Mouse (Mus musculus) CH12.LX (cell line): ENCODE results near the gene Pik3cb.

ENCODE experiments used
- CTCF ChIP-seq, 2 experiments: IDR thresholded peaks in 1 of 2; conservative IDR thresholded peaks in 1 of 2; 2 replicates each; pipeline ENCODE4 v1.5.1; 2011 to 2012; ENCODE audit warnings: low read depth in 2 of 2, low read length in 2 of 2, improper control_type of control experiment in 1 of 2, inconsistent platforms in 1 of 2, mild to moderate bottlenecking in 1 of 2, moderate library complexity in 1 of 2
- EP300 ChIP-seq: IDR thresholded peaks from 2 replicates; pipeline ENCODE4 v1.6.1; 2011; ENCODE audit warnings: low read length, improper control_type of control experiment
- MYC ChIP-seq: IDR thresholded peaks from 2 replicates; pipeline ENCODE4 v1.6.1; 2011; ENCODE audit warnings: low read depth, mild to moderate bottlenecking, improper control_type of control experiment, low read length
- NELFE ChIP-seq: IDR thresholded peaks from 2 replicates; pipeline ENCODE4 v1.6.1; 2011; ENCODE audit warnings: low read depth, low read length, improper control_type of control experiment
- NRF1 ChIP-seq: IDR thresholded peaks from 2 replicates; pipeline ENCODE4 v1.6.1; 2014; ENCODE audit warnings: low read depth, mild to moderate bottlenecking, inconsistent platforms, low read length, improper control_type of control experiment, moderate library complexity
- POLR2A ChIP-seq: IDR thresholded peaks from 2 replicates; pipeline ENCODE4 v1.6.1; 2011; ENCODE audit warnings: low read depth, mild to moderate bottlenecking, improper control_type of control experiment, low read length
- USF2 ChIP-seq: conservative IDR thresholded peaks from 2 replicates; pipeline ENCODE4 v1.6.1; 2011; ENCODE audit warnings: low read depth, low read length, improper control_type of control experiment
- ZMIZ1 ChIP-seq: IDR thresholded peaks from 2 replicates; pipeline ENCODE4 v1.6.1; 2012; ENCODE audit warnings: low read depth, mild to moderate bottlenecking, inconsistent platforms, low read length, improper control_type of control experiment

DNA sequence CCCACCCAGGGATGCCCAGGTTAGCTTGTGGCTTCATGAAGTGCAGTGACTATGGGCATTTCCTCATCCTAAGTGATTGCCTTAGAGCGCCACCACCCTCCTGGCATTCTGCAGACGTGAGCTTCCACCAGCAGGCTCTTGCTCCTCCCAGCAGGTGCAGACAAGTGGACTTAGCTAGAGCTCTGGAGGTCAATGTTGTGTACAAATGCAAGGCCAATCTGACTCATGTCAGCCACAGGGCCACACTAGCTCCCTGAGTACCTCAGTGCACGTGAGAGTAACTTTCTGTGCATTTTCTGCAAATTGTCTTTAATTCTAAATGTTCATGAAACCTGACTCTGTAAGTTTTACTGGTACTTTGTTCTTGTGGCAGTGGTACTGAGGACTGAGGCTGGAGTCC is 124.1 kb downstream of the Pik3cb start:
- TF ChIP-seq ZMIZ1 (no peak), NRF1 (no peak), USF2 (no peak), CTCF (conservative IDR thresholded peaks at IDR 0.05 in 1 of 2, IDR thresholded peaks at IDR 0.05 in 1 of 2; ENCODE audit: low read depth in 2 of 2, low read length in 2 of 2) (no peak), NELFE (no peak), EP300 (no peak), MYC (no peak), POLR2A (no peak)
